Mouse (Mus musculus): ENCODE results near the gene Nrde2.

Nrde2 gene

DNA sequence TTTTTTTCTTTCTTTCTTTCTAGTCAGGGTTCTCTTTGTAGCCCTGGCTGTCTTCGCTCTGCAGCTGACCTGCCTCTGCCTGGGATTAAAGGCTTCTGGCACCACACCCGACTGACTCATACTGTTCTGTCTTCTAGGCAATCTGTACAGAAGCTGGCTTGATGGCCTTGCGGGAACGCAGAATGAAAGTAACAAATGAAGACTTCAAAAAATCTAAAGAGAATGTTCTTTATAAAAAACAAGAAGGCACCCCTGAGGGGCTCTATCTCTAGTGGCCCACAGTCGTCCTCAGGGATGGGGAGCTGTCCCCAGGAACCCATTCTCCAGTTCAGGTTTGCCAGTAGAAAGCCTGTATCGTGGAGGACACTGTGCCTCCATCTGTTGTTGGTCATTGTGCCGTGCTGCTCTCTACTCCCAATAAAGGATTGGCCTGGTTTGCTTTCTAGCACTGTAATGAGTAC lies 36.5 kb downstream of the Nrde2 start:
- DNase-seq = no peak

GRCm38 (mm10) chr12:100115982-100116381 lies 43.5 kb downstream of the Nrde2 start:
- no peak for DNase-seq

- DNase-seq = peak; percentile 85
These were observed 49.3 kb downstream of the Nrde2 start, which contains the start of gene Psmc1 for GRCm38 (mm10) chr12:100109986-100110696. Psmc1 (plus strand) TSS chr12:100110154.

GRCm38 (mm10) chr12:100107436-100107835 lies 52.0 kb downstream of the Nrde2 start:
- no peak for DNase-seq

DNA sequence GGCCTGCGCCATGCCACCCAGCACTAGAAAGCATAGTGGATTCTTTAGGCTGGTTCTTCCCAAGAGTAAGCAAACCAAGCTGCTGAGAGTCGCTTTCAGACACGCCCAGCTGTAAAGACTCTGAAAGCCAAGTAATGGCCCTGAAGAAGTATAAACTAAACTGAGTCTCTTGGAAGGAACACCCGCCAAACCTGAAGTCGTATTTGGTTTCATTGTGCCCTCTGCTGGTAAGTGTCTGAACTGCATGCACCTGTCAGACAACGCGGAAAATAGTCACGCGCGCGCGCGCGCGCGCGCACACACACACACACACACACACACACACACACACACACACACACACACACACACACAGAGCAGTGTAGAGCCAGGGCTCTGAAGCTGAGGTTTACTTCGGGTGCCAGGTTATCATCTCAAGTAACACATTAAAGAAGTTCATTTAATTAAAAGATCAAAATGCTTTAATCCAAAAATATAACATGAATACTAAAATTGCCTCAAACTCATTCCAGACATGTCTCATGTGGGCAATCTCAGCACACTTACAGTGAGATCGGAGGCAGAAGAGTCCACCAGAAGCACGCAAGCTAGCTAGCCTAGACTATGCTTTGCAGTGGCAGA lies 53.1 kb downstream of the Nrde2 start:
- DNase-seq = peak; percentile 74

DNA sequence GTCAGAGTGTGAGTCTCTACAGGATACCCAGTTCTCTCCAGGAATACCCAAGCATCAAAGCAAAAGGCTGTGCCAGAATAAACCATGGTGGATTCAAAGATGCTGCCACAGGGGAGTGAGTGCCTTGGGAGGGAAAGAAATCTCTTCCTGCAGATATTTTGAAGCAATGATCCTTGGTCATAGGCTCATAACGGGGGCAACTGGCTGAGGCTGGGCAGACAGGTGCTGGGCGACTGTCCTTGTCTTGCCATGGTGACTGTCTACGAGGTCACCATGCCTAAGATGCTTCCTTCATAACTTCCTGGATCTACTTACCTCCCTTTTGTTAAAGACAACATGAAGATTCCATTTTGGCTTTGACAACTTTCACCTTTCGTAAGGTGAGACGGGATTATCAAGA lies 54.9 kb downstream of the Nrde2 start:
- DNase-seq = no peak

- DNase-seq = no peak
These were observed 57.8 kb downstream of the Nrde2 start for GRCm38 (mm10) chr12:100101651-100102050.

DNA sequence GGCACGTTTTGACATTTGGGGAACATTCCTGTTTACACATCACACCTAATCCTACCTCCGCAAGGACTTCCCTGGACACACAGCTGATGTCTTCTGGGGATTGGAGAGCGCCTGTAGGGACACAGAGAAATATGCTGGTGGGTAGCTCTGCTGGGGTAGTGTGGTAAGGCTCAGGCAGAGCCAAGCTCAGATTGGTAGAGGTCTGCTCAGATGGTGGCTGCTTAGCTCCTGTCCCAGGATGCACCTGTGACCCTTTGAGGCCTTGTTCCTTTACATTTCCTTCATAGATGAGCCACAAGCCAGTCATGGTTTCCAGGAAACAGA lies 58.8 kb downstream of the Nrde2 start:
- no peak for DNase-seq

- no peak for DNase-seq
These were observed 59.3 kb downstream of the Nrde2 start for GRCm38 (mm10) chr12:100099971-100100706.

- no peak for DNase-seq
These were observed 66.4 kb downstream of the Nrde2 start for GRCm38 (mm10) chr12:100093046-100093445.

DNA sequence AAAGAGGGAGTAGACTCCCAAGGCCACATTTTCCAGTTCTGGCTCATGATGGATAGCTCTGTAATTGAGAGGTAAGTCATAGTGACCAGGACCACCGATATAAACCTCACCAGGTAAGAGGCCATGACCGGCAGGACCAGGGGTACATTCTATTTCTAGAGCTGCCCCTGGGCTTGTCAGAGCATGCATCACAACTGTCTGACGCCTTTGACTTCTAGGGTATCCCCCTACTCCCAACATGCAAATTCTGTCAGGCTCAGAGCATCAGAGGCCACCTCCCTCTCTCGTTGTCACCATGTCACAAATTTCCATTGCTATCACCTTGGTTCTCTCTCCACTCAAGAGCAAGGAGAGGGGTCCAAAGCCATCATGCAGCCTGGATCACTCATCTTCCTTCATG lies 68.7 kb downstream of the Nrde2 start:
- no peak for DNase-seq

GRCm38 (mm10) chr12:100089265-100089664 lies 70.2 kb downstream of the Nrde2 start:
- no peak for DNase-seq

DNA sequence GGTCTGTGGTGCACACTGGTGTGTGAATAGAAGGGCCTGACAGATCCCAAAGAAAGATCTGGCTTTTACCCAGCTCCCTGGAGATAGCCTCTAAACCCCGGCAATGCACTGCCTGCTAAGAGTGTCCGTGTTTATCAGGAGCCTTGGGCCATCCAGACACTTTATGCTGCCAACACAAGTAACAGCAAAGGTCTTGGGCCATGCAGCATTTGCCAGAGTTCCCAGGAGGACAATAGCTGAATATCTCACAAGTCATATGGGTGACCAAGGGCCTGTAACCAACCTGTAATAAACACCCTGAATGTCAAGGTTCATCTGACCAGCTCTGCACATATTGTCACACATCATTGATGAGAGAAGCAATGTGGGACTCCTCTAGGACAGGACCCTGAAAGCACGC lies 71.4 kb downstream of the Nrde2 start:
- DNase-seq = no peak

DNA sequence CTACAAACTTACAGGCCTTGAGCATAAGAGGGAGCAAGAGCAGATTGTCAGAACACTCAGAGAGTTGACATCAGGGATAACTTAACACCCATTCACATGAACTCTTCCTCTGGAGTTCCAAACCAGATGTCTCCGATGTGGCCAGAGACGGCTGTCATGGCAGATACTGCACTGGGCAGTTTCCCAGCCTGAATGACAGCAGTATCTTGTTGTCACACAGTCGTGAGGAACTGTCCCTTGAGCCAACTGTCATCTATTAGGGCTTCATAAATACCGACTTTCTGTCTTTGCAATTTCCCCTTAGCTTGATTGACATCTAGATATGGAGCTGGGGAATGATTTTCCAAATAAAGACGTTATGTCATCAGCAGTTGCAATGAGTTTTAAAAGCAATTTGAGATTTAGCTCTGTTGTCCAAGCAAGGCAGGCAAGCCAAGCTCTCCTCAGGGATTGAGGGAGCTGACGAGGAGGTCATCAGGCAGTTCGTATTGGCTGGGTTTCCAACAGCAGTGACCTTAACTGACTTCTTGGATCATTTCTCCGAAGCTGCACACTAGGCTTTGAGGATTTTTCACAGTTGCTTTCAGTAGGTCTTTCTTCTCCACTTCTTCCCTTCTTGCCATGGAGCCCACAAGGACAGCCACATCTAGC lies 79.7 kb downstream of the Nrde2 start:
- no peak for DNase-seq

GRCm38 (mm10) chr12:100075715-100076114 lies 83.7 kb downstream of the Nrde2 start:
- no peak for DNase-seq
